Mouse (Mus musculus) erythroblast, embryonic 14.5 days (primary cell): Measurements from ENCODE around the gene Foxp1.

ENCODE experiments used
- GATA1 ChIP-seq: IDR thresholded peaks from 2 replicates; pipeline ENCODE4 v1.6.1; 2012; ENCODE audit warnings: low read length, inconsistent platforms, mixed read lengths
- TAL1 ChIP-seq: IDR thresholded peaks from 3 replicates; pipeline ENCODE4 v1.6.1; 2012; ENCODE audit warnings: low read length, inconsistent platforms, mixed read lengths

DNA sequence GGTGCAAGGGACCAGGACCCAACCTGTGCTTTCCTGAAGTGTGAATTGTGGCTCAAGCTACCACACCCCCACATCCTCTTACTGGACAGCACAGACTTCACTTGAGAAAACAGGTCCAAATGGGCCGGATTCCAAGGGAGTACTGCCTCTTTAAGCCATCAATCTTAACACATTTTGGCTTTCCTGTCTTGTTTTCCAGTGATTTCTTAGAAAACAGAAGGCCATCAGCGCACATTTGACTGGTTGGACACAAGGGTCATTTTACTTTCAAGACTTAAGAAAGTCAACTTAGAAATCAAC, 258.7 kb downstream of the Foxp1 start:
- TF ChIP-seq GATA1 = no peak
- TF ChIP-seq TAL1 = no peak
